Mouse (Mus musculus) forebrain, postnatal 0 days (tissue): Measurements from ENCODE around the gene Rarb. TPM values are rescaled to one million over a fixed set of nuclear protein-coding genes. Genes with fewer than 3 reads are reported as not detected.
A peak's percentile ranks its signal among the peaks of the same experiment; 100 is the strongest.

Experiments
- ATAC-seq: fragments of 200-750 bp; cut with Nextera tagmentation; 2 replicates; pipeline ENCODE4 v1.8.0; 2017; ENCODE audit warnings: mild to moderate bottlenecking, moderate library complexity
- DNase-seq: peaks from one replicate; pipeline ENCODE4 v3.0.0-alpha.2; 2015
- H3K27ac ChIP-seq: fragments of 300-500 bp; sonication (generic); 2 replicates; pipeline ENCODE4 v1.5.1; 2014; ENCODE audit warnings: low read depth, mild to moderate bottlenecking, antibody characterized with exemption, low read length, moderate library complexity, mixed read lengths
- H3K27me3 ChIP-seq: fragments of 300-500 bp; sonication (generic); 2 replicates; pipeline ENCODE4 v1.6.1; 2014; ENCODE audit warnings: mild to moderate bottlenecking, low read length, mixed read lengths; ENCODE audit not compliant: insufficient read depth
- H3K36me3 ChIP-seq: fragments of 300-500 bp; sonication (generic); 2 replicates; pipeline ENCODE4 v1.6.1; 2014; ENCODE audit warnings: mild to moderate bottlenecking, moderate library complexity; ENCODE audit not compliant: insufficient read depth
- H3K4me1 ChIP-seq: fragments of 300-500 bp; sonication (generic); 2 replicates; pipeline ENCODE4 v1.6.1; 2014; ENCODE audit warnings: antibody characterized with exemption; ENCODE audit not compliant: insufficient read depth
- H3K4me2 ChIP-seq: fragments of 300-500 bp; sonication (generic); 2 replicates; pipeline ENCODE4 v1.6.1; 2014; ENCODE audit warnings: low read depth, mild to moderate bottlenecking, moderate library complexity
- H3K4me3 ChIP-seq: fragments of 300-500 bp; sonication (generic); 2 replicates; pipeline ENCODE4 v1.5.1; 2014; ENCODE audit warnings: low read depth, low read length, mixed read lengths
- H3K9ac ChIP-seq: fragments of 300-500 bp; sonication (generic); 2 replicates; pipeline ENCODE4 v1.6.1; 2014; ENCODE audit warnings: mild to moderate bottlenecking
- H3K9me3 ChIP-seq: fragments of 300-500 bp; sonication (generic); 2 replicates; pipeline ENCODE4 v1.6.1; 2016; ENCODE audit warnings: low read length
- CTCF ChIP-seq: sonication (generic); IDR thresholded peaks from 2 replicates; pipeline ENCODE4 v1.5.1; 2016; ENCODE audit warnings: antibody characterized with exemption, control low read depth, low read depth
- WGBS: fragments of 180-500 bp; shearing (Covaris S2); extraction: QIAGEN DNeasy Blood & Tissue Kit; methylation state at CpG from one replicate; pipeline ENCODE4 v1.1.7; 2014; 5-methylcytosine and 5-hydroxymethylcytosine counted together
- polyA plus RNA-seq: library from polyadenylated mRNA; unstranded; fragments of >200 nt; fragmentation: Nextera tagmentation; extraction: Ambion mirVana; gene quantifications from 2 replicates; pipeline ENCODE4 v1.2.1, GENCODE M21; 2015
- total RNA-seq: library from RNA; depleted of rRNA; stranded (reverse); fragments of >200 nt; gene quantifications from 2 replicates; pipeline ENCODE4 v1.2.3, GENCODE M21; 2014

Rarb gene
- total and polyA plus RNA-seq, 2 experiments from 2014 or later, result 20.6 to 34.9 TPM

- H3K27ac ChIP-seq, result no peak overlapping the region
- H3K9ac ChIP-seq, result no peak overlapping the region
- ATAC-seq, result no peak
- TF ChIP-seq CTCF, result no peak
- H3K4me1 ChIP-seq, result 0 out of 2 replicates have a peak, but pooled peaks cover 3% of the 10 kb centered on the region
- H3K27me3 ChIP-seq, result no peaks in the 10 kb centered on the region
- no peaks in the 10 kb centered on the region for H3K36me3 ChIP-seq
- no peak for DNase-seq
- H3K4me2 ChIP-seq, result no peak overlapping the region
- H3K4me3 ChIP-seq, result no peak overlapping the region
- WGBS, result 70% methylated on average over 1 of the region's 1 CpGs
- H3K9me3 ChIP-seq, result no peaks in the 10 kb centered on the region
Observed at GRCm38 (mm10) chr14:16552293-16552692, 266.7 kb downstream of the Rarb start.

- DNase-seq, result peak; percentile 43
- Histone ChIP-seq H3K4me3 (no peak overlapping the region), H3K36me3 (no peaks in the 10 kb centered on the region), H3K27me3 (no peaks in the 10 kb centered on the region), H3K4me1 (0 out of 2 replicates have a peak, but pooled peaks cover 3% of the 10 kb centered on the region), H3K9me3 (no peaks in the 10 kb centered on the region), H3K27ac (no peak overlapping the region), H3K4me2 (no peak overlapping the region), H3K9ac (no peak overlapping the region)
- peak; percentile 78 for ATAC-seq
- TF ChIP-seq CTCF, result no peak
- 51% methylated on average over 1 of the region's 1 CpGs for WGBS
Observed at GRCm38 (mm10) chr14:16551843-16552242, 267.1 kb downstream of the Rarb start.

- Histone ChIP-seq H3K9me3 (no peaks in the 10 kb centered on the region), H3K4me3 (no peak overlapping the region), H3K4me1 (0 out of 2 replicates have a peak, but pooled peaks cover 3% of the 10 kb centered on the region), H3K4me2 (no peak overlapping the region), H3K27ac (no peak overlapping the region), H3K36me3 (no peaks in the 10 kb centered on the region), H3K27me3 (no peaks in the 10 kb centered on the region), H3K9ac (no peak overlapping the region)
- 93% methylated on average over 8 of the region's 8 CpGs for WGBS
- DNase-seq (no peak), ATAC-seq (no peak)
- no peak for TF ChIP-seq CTCF
Observed at GRCm38 (mm10) chr14:16548200-16548576, 270.8 kb downstream of the Rarb start.

- no peak overlapping the region for H3K9ac ChIP-seq
- DNase-seq, result no peak
Observed at GRCm38 (mm10) chr14:16547492-16548199, 271.3 kb downstream of the Rarb start.

GRCm38 (mm10) chr14:16544995-16545394, 274.0 kb downstream of the Rarb start:
- 73% methylated on average over 2 of the region's 2 CpGs for WGBS
- no peaks in the 10 kb centered on the region for H3K4me1 ChIP-seq
- H3K4me2 ChIP-seq, result no peak overlapping the region
- no peak overlapping the region for H3K27ac ChIP-seq
- no peak for TF ChIP-seq CTCF
- H3K9me3 ChIP-seq, result no peaks in the 10 kb centered on the region
- no peaks in the 10 kb centered on the region for H3K27me3 ChIP-seq
- no peak for ATAC-seq
- H3K4me3 ChIP-seq, result no peak overlapping the region
- no peak overlapping the region for H3K9ac ChIP-seq
- DNase-seq, result no peak
- H3K36me3 ChIP-seq, result no peaks in the 10 kb centered on the region

More at GRCm38 (mm10) chr14:16547492-16548199, 271.3 kb downstream of the Rarb start:
- no peak overlapping the region for H3K4me2 ChIP-seq
- TF ChIP-seq CTCF, result no peak
- ATAC-seq, result peak; percentile 34; the same call in 1 of the 2 replicates
- no peak overlapping the region for H3K27ac ChIP-seq
- no peaks in the 10 kb centered on the region for H3K27me3 ChIP-seq
- no peaks in the 10 kb centered on the region for H3K36me3 ChIP-seq
- no peak overlapping the region for H3K4me3 ChIP-seq
- 64% methylated on average over 6 of the region's 6 CpGs for WGBS
- no peaks in the 10 kb centered on the region for H3K4me1 ChIP-seq
- H3K9me3 ChIP-seq, result no peaks in the 10 kb centered on the region

- H3K27ac ChIP-seq, result no peak overlapping the region
- no peaks in the 10 kb centered on the region for H3K9me3 ChIP-seq
- H3K4me1 ChIP-seq, result no peaks in the 10 kb centered on the region
- H3K4me2 ChIP-seq, result no peak overlapping the region
- H3K9ac ChIP-seq, result no peak overlapping the region
- no peak for TF ChIP-seq CTCF
- ATAC-seq (no peak), DNase-seq (no peak)
- WGBS, result 70% methylated on average over 1 of the region's 1 CpGs
- no peaks in the 10 kb centered on the region for H3K27me3 ChIP-seq
- H3K36me3 ChIP-seq, result no peaks in the 10 kb centered on the region
- H3K4me3 ChIP-seq, result no peak overlapping the region
Observed at GRCm38 (mm10) chr14:16541641-16542040, 277.3 kb downstream of the Rarb start.

- H3K4me3 ChIP-seq, result no peak overlapping the region
Observed at GRCm38 (mm10) chr14:16537433-16537832, 281.5 kb downstream of the Rarb start.

More at GRCm38 (mm10) chr14:16537433-16537832, 281.5 kb downstream of the Rarb start:
- no peak overlapping the region for H3K4me2 ChIP-seq
- TF ChIP-seq CTCF, result no peak
- H3K27me3 ChIP-seq, result no peaks in the 10 kb centered on the region
- no peak overlapping the region for H3K27ac ChIP-seq
- no peak for ATAC-seq
- H3K9ac ChIP-seq, result no peak overlapping the region
- WGBS, result 60% methylated on average over 4 of the region's 4 CpGs
- H3K9me3 ChIP-seq, result no peaks in the 10 kb centered on the region
- no peaks in the 10 kb centered on the region for H3K4me1 ChIP-seq
- no peaks in the 10 kb centered on the region for H3K36me3 ChIP-seq
- DNase-seq, result no peak
